Mouse (Mus musculus): ENCODE measurements around the gene Dcps. TPM values are rescaled to one million over a fixed set of nuclear protein-coding genes. Genes with fewer than 3 reads are reported as not detected.

The Dcps gene
- polyA plus RNA-seq, 1 experiment: not detected

DNA sequence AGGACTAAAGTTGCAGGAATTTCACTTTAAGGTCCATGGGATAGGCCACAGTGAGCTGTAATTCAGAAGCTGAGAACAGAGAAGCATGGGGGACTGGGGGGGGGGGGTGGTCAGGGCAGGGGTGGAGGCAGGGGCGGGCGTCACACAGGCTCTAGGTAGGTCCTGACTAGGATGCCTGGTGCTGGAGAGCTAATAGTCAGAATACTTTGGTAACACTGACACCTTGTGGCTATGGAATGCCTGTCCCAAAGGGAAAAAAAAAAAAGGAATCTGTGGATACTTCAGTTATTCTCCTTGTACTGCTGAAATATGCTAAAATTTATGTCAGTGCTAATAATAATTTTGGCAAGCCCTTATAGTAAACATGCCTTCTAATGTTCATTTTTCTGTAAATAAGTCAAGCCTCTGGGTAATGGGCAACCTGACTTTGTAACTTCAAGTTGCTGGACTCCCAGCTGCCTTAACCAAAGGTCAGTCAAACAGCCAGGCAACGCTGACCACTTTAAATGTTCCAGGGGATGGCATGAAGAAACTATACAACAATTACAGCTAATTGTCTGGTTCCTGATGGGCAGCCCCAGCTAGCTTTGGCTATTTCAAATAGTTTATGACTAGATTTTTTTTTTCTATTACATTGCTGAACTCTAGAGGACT lies 9.6 kb downstream of the Dcps start:
- no peaks in the 10 kb centered on the region for H3K4me1 ChIP-seq (ENCODE audit: control insufficient read depth, insufficient read depth, low read length)
- no peak overlapping the region for H3K27ac ChIP-seq (ENCODE audit: insufficient read depth, low read depth, low read length)
- no peak overlapping the region for H3K4me3 ChIP-seq (ENCODE audit: insufficient read depth, low read depth, low read length)
- 7% methylated on average over 3 of the region's 3 CpGs for WGBS
- TF ChIP-seq POLR2A (IDR thresholded peaks at IDR 0.05; ENCODE audit: insufficient read depth, low read depth, low read length) (no peak), CTCF (IDR thresholded peaks at IDR 0.05; ENCODE audit: insufficient read depth, low read depth, low read length) (no peak)

GRCm38 (mm10) chr9:35164142-35164874 lies 11.6 kb downstream of the Dcps start:
- WGBS: 95% methylated on average over 5 of the region's 5 CpGs
- Histone ChIP-seq H3K4me1 (ENCODE audit: control insufficient read depth, insufficient read depth, low read length) (no peaks in the 10 kb centered on the region), H3K4me3 (ENCODE audit: insufficient read depth, low read depth, low read length) (no peak overlapping the region), H3K27ac (ENCODE audit: insufficient read depth, low read depth, low read length) (no peak overlapping the region)
- TF ChIP-seq POLR2A (IDR thresholded peaks at IDR 0.05; ENCODE audit: insufficient read depth, low read depth, low read length) (no peak), CTCF (IDR thresholded peaks at IDR 0.05; ENCODE audit: insufficient read depth, low read depth, low read length) (no peak)

DNA sequence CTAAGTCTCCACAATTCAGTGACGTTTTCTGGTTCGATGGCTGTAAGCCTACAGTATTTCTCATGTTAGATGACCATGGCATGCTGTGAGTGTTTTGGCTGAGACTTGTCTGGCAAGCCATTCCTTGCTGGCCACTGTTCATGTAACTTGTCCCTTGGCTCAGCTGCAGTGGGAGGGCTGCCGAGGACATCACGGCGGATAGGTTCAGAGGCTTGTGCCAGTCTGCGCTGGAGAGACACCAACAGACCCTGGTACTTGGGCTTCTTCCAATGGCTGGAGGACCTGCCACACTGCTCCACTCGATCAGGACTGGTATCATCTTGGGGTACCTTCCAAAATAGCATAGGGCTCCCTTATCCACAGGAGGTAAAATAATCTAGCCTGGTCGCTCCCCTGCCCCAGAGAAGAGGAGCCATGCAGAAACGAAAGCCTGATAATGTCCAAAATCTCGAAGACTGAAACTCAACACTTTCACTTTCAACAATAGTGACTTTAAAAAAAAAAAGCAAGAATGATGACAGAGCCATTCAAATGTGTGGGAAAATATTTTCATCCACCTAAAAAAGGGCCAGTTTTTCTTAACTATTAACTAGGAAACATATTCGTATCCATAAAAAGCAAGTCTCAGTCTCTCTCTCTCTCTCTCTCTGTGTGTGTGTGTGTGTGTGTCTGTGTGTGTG lies 12.7 kb downstream of the Dcps start:
- H3K4me3 ChIP-seq (ENCODE audit: insufficient read depth, low read depth, low read length): no peak overlapping the region
- no peaks in the 10 kb centered on the region for H3K4me1 ChIP-seq (ENCODE audit: control insufficient read depth, insufficient read depth, low read length)
- WGBS: 70% methylated on average over 11 of the region's 11 CpGs
- no peak overlapping the region for H3K27ac ChIP-seq (ENCODE audit: insufficient read depth, low read depth, low read length)
- TF ChIP-seq POLR2A (IDR thresholded peaks at IDR 0.05; ENCODE audit: insufficient read depth, low read depth, low read length) (no peak), CTCF (IDR thresholded peaks at IDR 0.05; ENCODE audit: insufficient read depth, low read depth, low read length) (no peak)

- Histone ChIP-seq H3K4me1 (ENCODE audit: control insufficient read depth, insufficient read depth, low read length) (peaks cover 2% of the 10 kb centered on the region; the same call in 1 of the 2 replicates), H3K27ac (ENCODE audit: insufficient read depth, low read depth, low read length) (no peak overlapping the region), H3K4me3 (ENCODE audit: insufficient read depth, low read depth, low read length) (no peak overlapping the region)
- WGBS: 70% methylated on average over 7 of the region's 7 CpGs
- no peak for TF ChIP-seq POLR2A (IDR thresholded peaks at IDR 0.05; ENCODE audit: insufficient read depth, low read depth, low read length)
These were observed 14.1 kb downstream of the Dcps start for GRCm38 (mm10) chr9:35161721-35162120.

- no peak overlapping the region for H3K4me3 ChIP-seq (ENCODE audit: insufficient read depth, low read depth, low read length)
- H3K27ac ChIP-seq (ENCODE audit: insufficient read depth, low read depth, low read length): no peak overlapping the region
- peaks cover 11% of the 10 kb centered on the region for H3K4me1 ChIP-seq (ENCODE audit: control insufficient read depth, insufficient read depth, low read length)
- TF ChIP-seq POLR2A (IDR thresholded peaks at IDR 0.05; ENCODE audit: insufficient read depth, low read depth, low read length) (no peak), CTCF (IDR thresholded peaks at IDR 0.05; ENCODE audit: insufficient read depth, low read depth, low read length) (no peak)
- 76% methylated on average over 2 of the region's 2 CpGs for whole genome bisulfite sequencing
These were observed 15.2 kb downstream of the Dcps start for GRCm38 (mm10) chr9:35160662-35161061.

GRCm38 (mm10) chr9:35158477-35158876 lies 17.4 kb downstream of the Dcps start:
- H3K4me3 ChIP-seq (ENCODE audit: insufficient read depth, low read depth, low read length): no peak overlapping the region
- peaks cover 11% of the 10 kb centered on the region for H3K4me1 ChIP-seq (ENCODE audit: control insufficient read depth, insufficient read depth, low read length)
- TF ChIP-seq POLR2A (IDR thresholded peaks at IDR 0.05; ENCODE audit: insufficient read depth, low read depth, low read length): no peak
- no peak for TF ChIP-seq CTCF (IDR thresholded peaks at IDR 0.05; ENCODE audit: insufficient read depth, low read depth, low read length)
- WGBS: 97% methylated on average over 3 of the region's 3 CpGs
- no peak overlapping the region for H3K27ac ChIP-seq (ENCODE audit: insufficient read depth, low read depth, low read length)

GRCm38 (mm10) chr9:35156862-35157261 lies 19.0 kb downstream of the Dcps start:
- Histone ChIP-seq H3K27ac (ENCODE audit: insufficient read depth, low read depth, low read length) (no peak overlapping the region), H3K4me1 (ENCODE audit: control insufficient read depth, insufficient read depth, low read length) (peaks cover 11% of the 10 kb centered on the region), H3K4me3 (ENCODE audit: insufficient read depth, low read depth, low read length) (no peak overlapping the region)
- TF ChIP-seq POLR2A (IDR thresholded peaks at IDR 0.05; ENCODE audit: insufficient read depth, low read depth, low read length): no peak
- TF ChIP-seq CTCF (IDR thresholded peaks at IDR 0.05; ENCODE audit: insufficient read depth, low read depth, low read length): no peak
- WGBS: 94% methylated on average over 4 of the region's 4 CpGs

DNA sequence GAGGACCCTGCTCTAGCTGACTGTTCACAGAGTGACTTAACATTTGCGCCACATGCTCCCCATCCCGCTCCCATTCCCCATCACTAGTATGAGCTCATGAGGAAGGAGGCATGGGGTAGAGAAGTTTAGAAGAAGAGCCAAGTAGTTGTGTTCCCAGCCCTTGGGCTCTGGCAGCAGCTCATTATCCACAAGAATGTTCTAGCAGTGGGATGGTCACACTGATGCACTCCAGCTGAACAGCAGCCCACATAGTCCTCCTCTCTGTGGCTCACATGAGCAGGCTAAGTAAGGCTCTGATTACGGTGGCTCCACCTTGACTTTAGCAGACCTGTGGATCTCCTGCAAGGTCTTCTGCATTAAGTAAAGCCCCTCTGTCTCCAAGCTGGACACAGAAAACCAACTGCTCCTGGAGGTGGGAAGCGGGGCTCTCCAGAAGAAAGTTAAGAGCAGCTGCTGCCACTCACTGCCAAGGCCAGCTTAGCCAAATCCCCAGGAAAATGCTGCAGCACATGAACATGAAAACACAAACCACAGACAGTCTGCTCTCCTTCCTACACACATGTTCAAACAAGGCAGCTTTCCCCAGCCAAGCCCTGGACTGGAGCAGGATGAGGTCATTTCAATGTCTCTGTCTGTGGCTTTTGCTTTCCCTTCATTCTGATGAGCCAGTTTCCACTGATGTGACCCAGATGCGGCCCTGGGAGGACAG lies 19.7 kb downstream of the Dcps start:
- no peak overlapping the region for H3K4me3 ChIP-seq (ENCODE audit: insufficient read depth, low read depth, low read length)
- H3K4me1 ChIP-seq (ENCODE audit: control insufficient read depth, insufficient read depth, low read length): peaks cover 11% of the 10 kb centered on the region
- no peak overlapping the region for H3K27ac ChIP-seq (ENCODE audit: insufficient read depth, low read depth, low read length)
- 78% methylated on average over 5 of the region's 5 CpGs for WGBS
- TF ChIP-seq POLR2A (IDR thresholded peaks at IDR 0.05; ENCODE audit: insufficient read depth, low read depth, low read length): no peak
- no peak for TF ChIP-seq CTCF (IDR thresholded peaks at IDR 0.05; ENCODE audit: insufficient read depth, low read depth, low read length)

Data from olfactory bulb, adult 2 months (tissue).